Mouse (Mus musculus): ENCODE measurements at regions not wholly inside any gene's neighbourhood (a gene's known extent, or its start where the extent isn't known, plus 50 kb on each side); places are given as distances from the start of the nearest gene placed in this dataset.
A peak's percentile ranks its signal among the peaks of the same experiment; 100 is the strongest.

GRCm38 (mm10) chr2:94590494-94590893 lies 152.6 kb upstream of the Api5 start:
- Histone ChIP-seq H3K27ac (no peak overlapping the region), H3K36me3 (replicated peaks; ENCODE audit: control insufficient read depth, insufficient read depth) (no peaks in the 10 kb centered on the region), H3K4me3 (replicated peaks; ENCODE audit: low read length) (no peak overlapping the region), H3K4me2 (replicated peaks) (no peak overlapping the region), H3K9me3 (ENCODE audit: control insufficient read depth, low read length) (no peaks in the 10 kb centered on the region), H3K27me3 (ENCODE audit: control insufficient read depth, insufficient read depth, low read length) (no peaks in the 10 kb centered on the region), H3K4me1 (replicated peaks; ENCODE audit: control insufficient read depth, insufficient read depth, low read length) (no peaks in the 10 kb centered on the region), H3K9ac (no peak overlapping the region)
- ATAC-seq (ENCODE audit: low FRiP score): no peak
- WGBS: 70% methylated on average over 6 of the region's 6 CpGs
- no peak for DNase-seq (ENCODE audit: low spot score)

DNA sequence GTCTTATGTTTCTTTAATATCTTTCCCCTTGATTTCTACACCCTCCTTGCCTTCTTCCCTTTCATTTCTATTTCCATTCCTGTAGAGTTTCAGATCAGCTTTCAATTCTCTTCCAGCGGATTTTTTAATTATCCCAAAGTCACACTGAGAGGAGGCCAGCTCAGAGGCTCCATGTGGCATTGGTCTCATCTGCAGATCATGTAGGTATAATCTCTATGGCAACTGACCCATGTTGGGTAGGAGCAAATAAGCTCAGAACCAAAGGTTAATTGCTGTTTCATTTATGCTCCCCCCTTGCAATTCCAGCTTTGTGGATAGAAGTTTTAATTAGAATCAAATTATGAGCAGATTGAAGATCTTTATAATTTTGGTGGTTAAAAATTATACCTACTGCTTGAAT lies 149.3 kb upstream of the Api5 start:
- Histone ChIP-seq H3K4me2 (replicated peaks) (no peak overlapping the region), H3K36me3 (replicated peaks; ENCODE audit: control insufficient read depth, insufficient read depth) (no peaks in the 10 kb centered on the region), H3K4me3 (replicated peaks; ENCODE audit: low read length) (no peak overlapping the region), H3K9me3 (ENCODE audit: control insufficient read depth, low read length) (no peaks in the 10 kb centered on the region), H3K4me1 (replicated peaks; ENCODE audit: control insufficient read depth, insufficient read depth, low read length) (no peaks in the 10 kb centered on the region), H3K27me3 (ENCODE audit: control insufficient read depth, insufficient read depth, low read length) (no peaks in the 10 kb centered on the region), H3K9ac (no peak overlapping the region), H3K27ac (no peak overlapping the region)
- DNase-seq (ENCODE audit: low spot score): no peak
- WGBS: 55% methylated on average over 1 of the region's 1 CpGs
- no peak for ATAC-seq (ENCODE audit: low FRiP score)

DNA sequence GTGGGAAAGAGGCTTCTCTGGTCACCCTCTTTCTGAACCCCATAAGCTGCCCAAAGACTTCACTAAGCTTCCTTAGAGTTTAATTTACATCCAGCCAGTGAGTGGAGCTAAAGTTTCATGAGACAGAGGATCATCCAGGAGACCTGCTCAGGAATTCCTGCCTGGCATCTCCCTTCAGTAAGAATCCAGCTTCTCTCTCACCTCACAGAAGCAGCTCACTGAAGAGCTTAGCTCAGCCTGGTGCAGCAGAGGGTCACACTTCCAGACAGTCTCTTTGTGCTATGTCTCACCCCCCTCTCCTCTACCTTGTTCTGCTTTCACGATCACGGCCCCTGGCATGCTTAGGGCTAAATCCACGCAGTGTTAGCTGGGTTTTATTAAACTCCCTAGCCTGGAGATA lies 133.7 kb upstream of the Api5 start:
- H3K9ac ChIP-seq: no peak overlapping the region
- no peak for ATAC-seq (ENCODE audit: low FRiP score)
- peak; percentile 57 for DNase-seq (ENCODE audit: low spot score)

GRCm38 (mm10) chr2:94541230-94541905 lies 103.4 kb upstream of the Api5 start:
- no peaks in the 10 kb centered on the region for H3K36me3 ChIP-seq (replicated peaks; ENCODE audit: control insufficient read depth, insufficient read depth)
- H3K9ac ChIP-seq: no peak overlapping the region
- H3K4me3 ChIP-seq (replicated peaks; ENCODE audit: low read length): no peak overlapping the region
- DNase-seq (ENCODE audit: low spot score) (no peak), ATAC-seq (ENCODE audit: low FRiP score) (no peak)
- H3K27ac ChIP-seq: no peak overlapping the region
- H3K9me3 ChIP-seq (ENCODE audit: control insufficient read depth, low read length): no peaks in the 10 kb centered on the region
- no peak overlapping the region for H3K4me2 ChIP-seq (replicated peaks)
- no peaks in the 10 kb centered on the region for H3K27me3 ChIP-seq (ENCODE audit: control insufficient read depth, insufficient read depth, low read length)
- no peaks in the 10 kb centered on the region for H3K4me1 ChIP-seq (replicated peaks; ENCODE audit: control insufficient read depth, insufficient read depth, low read length)
- 86% methylated on average over 3 of the region's 3 CpGs for WGBS

More for the DNA sequence above, 133.7 kb upstream of the Api5 start:
- Histone ChIP-seq H3K4me1 (replicated peaks; ENCODE audit: control insufficient read depth, insufficient read depth, low read length) (no peaks in the 10 kb centered on the region), H3K9me3 (ENCODE audit: control insufficient read depth, low read length) (no peaks in the 10 kb centered on the region), H3K4me3 (replicated peaks; ENCODE audit: low read length) (no peak overlapping the region), H3K27me3 (ENCODE audit: control insufficient read depth, insufficient read depth, low read length) (no peaks in the 10 kb centered on the region), H3K36me3 (replicated peaks; ENCODE audit: control insufficient read depth, insufficient read depth) (no peaks in the 10 kb centered on the region), H3K4me2 (replicated peaks) (no peak overlapping the region), H3K27ac (no peak overlapping the region)
- 43% methylated on average over 3 of the region's 3 CpGs for WGBS

GRCm38 (mm10) chr2:94536631-94537030 lies 98.7 kb upstream of the Api5 start:
- Histone ChIP-seq H3K27ac (no peak overlapping the region), H3K4me3 (replicated peaks; ENCODE audit: low read length) (no peak overlapping the region), H3K4me1 (replicated peaks; ENCODE audit: control insufficient read depth, insufficient read depth, low read length) (no peaks in the 10 kb centered on the region), H3K4me2 (replicated peaks) (no peak overlapping the region), H3K27me3 (ENCODE audit: control insufficient read depth, insufficient read depth, low read length) (no peaks in the 10 kb centered on the region), H3K36me3 (replicated peaks; ENCODE audit: control insufficient read depth, insufficient read depth) (no peaks in the 10 kb centered on the region), H3K9ac (no peak overlapping the region), H3K9me3 (ENCODE audit: control insufficient read depth, low read length) (no peaks in the 10 kb centered on the region)
- WGBS: 91% methylated on average over 4 of the region's 4 CpGs
- no peak for ATAC-seq (ENCODE audit: low FRiP score)
- no peak for DNase-seq (ENCODE audit: low spot score)

- no peak overlapping the region for H3K27ac ChIP-seq
- H3K4me1 ChIP-seq (replicated peaks; ENCODE audit: control insufficient read depth, insufficient read depth, low read length): no peaks in the 10 kb centered on the region
- H3K9ac ChIP-seq: no peak overlapping the region
- no peak overlapping the region for H3K4me3 ChIP-seq (replicated peaks; ENCODE audit: low read length)
- ATAC-seq (ENCODE audit: low FRiP score): 0 out of 2 replicates have a peak, but pooled peaks have one; percentile 4
- WGBS: 30% methylated on average over 5 of the region's 5 CpGs
- DNase-seq (ENCODE audit: low spot score): no peak
- H3K27me3 ChIP-seq (ENCODE audit: control insufficient read depth, insufficient read depth, low read length): no peaks in the 10 kb centered on the region
- no peaks in the 10 kb centered on the region for H3K9me3 ChIP-seq (ENCODE audit: control insufficient read depth, low read length)
- no peaks in the 10 kb centered on the region for H3K36me3 ChIP-seq (replicated peaks; ENCODE audit: control insufficient read depth, insufficient read depth)
- H3K4me2 ChIP-seq (replicated peaks): no peak overlapping the region
Measured at GRCm38 (mm10) chr2:94531175-94531574, 93.2 kb upstream of the Api5 start.

DNA sequence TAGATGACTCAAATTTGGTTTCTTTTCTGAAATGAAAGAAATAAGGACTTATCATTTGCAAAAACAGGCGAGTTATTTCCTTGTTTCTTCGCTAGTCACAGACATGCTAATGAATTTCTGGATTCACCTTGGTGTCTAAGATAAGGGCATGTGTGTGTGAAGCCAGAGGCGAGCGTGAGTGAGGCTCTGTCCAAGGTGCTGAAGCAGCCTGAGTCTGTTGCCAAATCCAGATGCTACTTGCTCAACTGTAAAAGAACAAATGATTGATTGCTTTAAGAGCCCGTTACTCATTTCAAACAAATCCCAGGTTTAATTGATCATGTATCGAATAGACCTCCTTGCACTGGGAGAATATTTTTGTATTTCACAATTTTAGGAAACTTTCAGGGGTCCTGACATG lies 86.6 kb upstream of the Api5 start:
- no peaks in the 10 kb centered on the region for H3K36me3 ChIP-seq (replicated peaks; ENCODE audit: control insufficient read depth, insufficient read depth)
- H3K27ac ChIP-seq: no peak overlapping the region
- no peaks in the 10 kb centered on the region for H3K9me3 ChIP-seq (ENCODE audit: control insufficient read depth, low read length)
- ATAC-seq (ENCODE audit: low FRiP score) (no peak), DNase-seq (ENCODE audit: low spot score) (no peak)
- no peak overlapping the region for H3K9ac ChIP-seq
- H3K27me3 ChIP-seq (ENCODE audit: control insufficient read depth, insufficient read depth, low read length): no peaks in the 10 kb centered on the region
- no peaks in the 10 kb centered on the region for H3K4me1 ChIP-seq (replicated peaks; ENCODE audit: control insufficient read depth, insufficient read depth, low read length)
- WGBS: 37% methylated on average over 6 of the region's 6 CpGs
- H3K4me3 ChIP-seq (replicated peaks; ENCODE audit: low read length): no peak overlapping the region
- no peak overlapping the region for H3K4me2 ChIP-seq (replicated peaks)

- WGBS: 85% methylated on average over 1 of the region's 1 CpGs
Measured at GRCm38 (mm10) chr2:94516866-94517265, 78.9 kb upstream of the Api5 start.

GRCm38 (mm10) chr2:94512027-94512426 lies 74.1 kb upstream of the Api5 start:
- H3K4me2 ChIP-seq (replicated peaks): no peak overlapping the region
- WGBS: 74% methylated on average over 3 of the region's 3 CpGs
- no peak overlapping the region for H3K27ac ChIP-seq
- H3K36me3 ChIP-seq (replicated peaks; ENCODE audit: control insufficient read depth, insufficient read depth): no peaks in the 10 kb centered on the region
- no peaks in the 10 kb centered on the region for H3K4me1 ChIP-seq (replicated peaks; ENCODE audit: control insufficient read depth, insufficient read depth, low read length)
- H3K9ac ChIP-seq: no peak overlapping the region
- H3K9me3 ChIP-seq (ENCODE audit: control insufficient read depth, low read length): no peaks in the 10 kb centered on the region
- H3K4me3 ChIP-seq (replicated peaks; ENCODE audit: low read length): no peak overlapping the region
- H3K27me3 ChIP-seq (ENCODE audit: control insufficient read depth, insufficient read depth, low read length): no peaks in the 10 kb centered on the region
- ATAC-seq (ENCODE audit: low FRiP score) (no peak), DNase-seq (ENCODE audit: low spot score) (no peak)

More at GRCm38 (mm10) chr2:94516866-94517265, 78.9 kb upstream of the Api5 start:
- Histone ChIP-seq H3K4me1 (replicated peaks; ENCODE audit: control insufficient read depth, insufficient read depth, low read length) (no peaks in the 10 kb centered on the region), H3K36me3 (replicated peaks; ENCODE audit: control insufficient read depth, insufficient read depth) (no peaks in the 10 kb centered on the region), H3K4me3 (replicated peaks; ENCODE audit: low read length) (no peak overlapping the region), H3K9ac (no peak overlapping the region), H3K4me2 (replicated peaks) (no peak overlapping the region), H3K9me3 (ENCODE audit: control insufficient read depth, low read length) (no peaks in the 10 kb centered on the region), H3K27ac (no peak overlapping the region), H3K27me3 (ENCODE audit: control insufficient read depth, insufficient read depth, low read length) (no peaks in the 10 kb centered on the region)
- ATAC-seq (ENCODE audit: low FRiP score) (no peak), DNase-seq (ENCODE audit: low spot score) (no peak)

DNA sequence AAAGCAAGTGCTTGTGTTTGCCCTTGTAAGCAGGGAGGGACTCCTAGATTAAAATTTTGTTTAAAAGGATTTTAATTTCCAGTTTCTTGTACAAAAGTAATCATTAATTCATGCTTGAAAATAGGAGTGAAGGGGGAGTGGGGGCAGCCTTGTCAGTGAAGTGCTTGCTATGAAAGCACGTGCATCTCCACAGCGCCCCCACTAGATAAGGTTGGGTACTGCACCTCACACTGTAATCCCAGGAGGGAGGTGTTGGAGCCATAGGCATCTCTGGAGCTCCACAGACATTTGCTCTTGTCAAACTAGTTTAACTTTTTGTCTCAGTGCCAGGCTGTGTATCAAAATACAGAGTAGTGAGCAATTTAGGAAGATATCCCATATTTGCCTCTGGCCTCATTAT lies 62.7 kb upstream of the Api5 start:
- Histone ChIP-seq H3K4me3 (replicated peaks; ENCODE audit: low read length) (no peak overlapping the region), H3K27ac (no peak overlapping the region), H3K36me3 (replicated peaks; ENCODE audit: control insufficient read depth, insufficient read depth) (no peaks in the 10 kb centered on the region), H3K27me3 (ENCODE audit: control insufficient read depth, insufficient read depth, low read length) (no peaks in the 10 kb centered on the region), H3K9ac (no peak overlapping the region), H3K4me2 (replicated peaks) (no peak overlapping the region), H3K9me3 (ENCODE audit: control insufficient read depth, low read length) (no peaks in the 10 kb centered on the region), H3K4me1 (replicated peaks; ENCODE audit: control insufficient read depth, insufficient read depth, low read length) (no peaks in the 10 kb centered on the region)
- DNase-seq (ENCODE audit: low spot score) (no peak), ATAC-seq (ENCODE audit: low FRiP score) (no peak)
- 41% methylated on average over 2 of the region's 2 CpGs for WGBS

Measured in hindbrain, embryonic 14.5 days (tissue).